Mouse (Mus musculus) embryo, embryonic 11 days (tissue): ENCODE data around the gene Gm20498.
"Not testable (repeated sequence)": the region's sequence is repeated elsewhere in the genome, so short reads cannot be mapped to it uniquely, and the experiment has no call there.

Source experiments
- DNase-seq: peaks from one replicate; pipeline ENCODE4 v3.0.0-alpha.2; 2015

Gene Gm20498

DNA sequence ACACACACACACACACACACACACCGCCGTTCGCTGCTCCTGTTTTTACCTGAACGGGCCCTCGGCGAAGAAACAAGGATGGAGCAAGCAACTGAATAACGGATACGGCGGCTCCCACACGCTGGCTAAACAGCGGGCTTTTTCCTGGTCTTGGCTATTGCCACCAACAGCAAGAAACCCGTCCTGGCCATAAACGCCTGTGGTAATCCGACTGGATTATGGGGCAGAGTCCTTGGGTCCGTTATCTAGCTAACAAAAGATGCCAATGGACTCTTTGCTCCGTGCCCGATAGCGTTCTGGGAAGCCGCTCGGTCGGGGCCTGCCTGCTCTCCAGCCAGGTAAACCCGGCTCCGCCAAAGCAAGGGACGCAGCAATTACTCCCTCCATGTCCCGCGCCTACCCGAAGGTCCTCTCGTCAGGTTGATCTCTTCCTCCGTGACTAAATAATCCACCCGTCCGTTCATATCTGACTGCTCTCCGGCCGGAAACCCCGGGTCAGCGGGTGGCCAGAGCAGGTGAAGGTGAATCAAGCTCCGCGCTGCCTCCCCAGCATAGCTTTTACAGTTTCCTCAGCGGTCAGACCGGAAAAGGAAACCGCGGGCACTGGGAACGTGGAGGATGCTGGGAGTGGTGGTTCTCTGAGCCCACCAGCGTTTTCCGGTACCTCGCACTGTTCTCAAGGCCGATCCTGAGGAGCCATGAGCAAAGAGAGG, at the start of gene Gm20498, which contains the start of gene Synj2bp:
Gene Gm20498, minus strand, starts transcription at position 590 of the 713 bp plus-strand sequence.
Gene Synj2bp, minus strand, starts transcription at position 596 of the 713 bp plus-strand sequence.
- DNase-seq: peak; percentile 93

DNA sequence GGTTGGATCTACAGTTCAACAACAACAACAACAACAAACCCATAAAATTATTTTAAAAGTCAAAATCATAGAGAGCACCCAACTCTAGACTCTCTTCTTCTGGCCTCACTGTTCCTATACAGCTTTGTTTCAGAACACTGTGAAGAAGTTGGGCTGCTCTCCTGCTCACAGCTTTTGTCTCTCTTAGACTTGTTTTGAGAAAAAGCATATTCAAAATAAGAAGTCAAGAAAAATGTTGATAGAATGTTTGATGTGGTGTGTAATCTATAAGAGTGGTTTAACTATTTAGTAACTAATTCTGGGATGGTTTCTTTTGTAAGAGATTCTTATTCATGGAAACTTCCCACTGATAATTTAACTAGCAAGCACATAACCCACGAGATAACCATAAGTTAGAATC, 35.7 kb upstream of the Gm20498 start, which contains the start of gene Adam21:
Gene Adam21, minus strand, starts transcription at position 101 of the 400 bp plus-strand sequence.
- DNase-seq: no peak

DNA sequence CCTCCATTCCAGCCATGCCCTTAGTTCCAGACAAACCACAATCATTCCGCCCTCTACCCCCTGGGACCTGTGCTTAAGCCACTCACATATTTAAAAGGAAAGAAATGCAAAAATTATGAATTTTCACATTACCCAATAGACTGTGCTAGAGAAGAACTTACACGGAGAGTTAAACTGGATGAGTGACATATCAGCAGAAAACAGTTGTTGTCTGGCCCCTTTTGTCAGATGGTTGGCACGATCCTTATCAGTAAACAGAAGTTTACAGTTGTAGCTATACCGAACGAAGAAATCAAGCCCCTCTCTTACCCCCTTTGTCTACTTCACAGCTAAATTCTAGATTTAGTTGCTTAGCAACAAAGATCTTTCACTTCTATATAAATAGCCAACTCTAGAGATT, 35.2 kb upstream of the Gm20498 start:
- DNase-seq: no peak

DNA sequence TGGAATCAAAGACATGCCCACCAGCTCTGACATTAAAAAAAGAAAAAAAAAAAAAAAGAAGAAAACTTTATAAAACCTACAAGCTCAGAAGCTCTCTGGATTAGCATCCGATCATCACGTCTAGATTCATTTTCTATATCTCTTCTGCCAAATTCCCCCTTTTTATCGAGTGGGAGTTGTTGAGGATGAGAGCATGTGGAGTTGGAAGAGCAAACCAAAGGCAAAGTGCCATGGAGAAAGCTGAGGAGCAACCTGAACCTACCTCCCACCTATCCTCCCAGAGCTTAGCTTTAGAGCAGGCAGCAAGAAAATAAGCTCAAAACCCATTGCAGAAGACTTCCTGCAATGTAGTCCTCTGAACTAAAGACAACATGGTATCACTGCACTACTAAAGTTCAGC, 31.5 kb upstream of the Gm20498 start:
- no peak for DNase-seq

DNA sequence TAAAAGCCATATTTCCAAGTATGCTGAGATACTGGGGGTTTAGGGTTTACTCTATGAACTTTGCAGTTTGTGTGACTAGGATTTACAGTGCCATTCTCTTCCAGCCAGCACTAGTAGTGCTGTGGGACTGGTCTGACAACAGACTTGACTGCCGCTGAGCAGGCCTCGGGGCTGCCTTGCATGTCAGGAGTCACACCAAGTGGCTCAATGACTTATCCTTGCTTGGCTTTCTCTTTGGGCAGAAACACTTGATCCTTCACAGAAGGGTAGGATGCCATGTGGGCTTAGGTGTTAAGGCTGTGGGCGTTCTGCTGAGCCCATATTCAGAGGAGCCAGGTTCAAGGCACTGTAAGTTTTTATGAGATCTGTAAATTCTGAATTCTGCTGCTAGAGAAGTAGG, 16.6 kb upstream of the Gm20498 start:
- no peak for DNase-seq

DNA sequence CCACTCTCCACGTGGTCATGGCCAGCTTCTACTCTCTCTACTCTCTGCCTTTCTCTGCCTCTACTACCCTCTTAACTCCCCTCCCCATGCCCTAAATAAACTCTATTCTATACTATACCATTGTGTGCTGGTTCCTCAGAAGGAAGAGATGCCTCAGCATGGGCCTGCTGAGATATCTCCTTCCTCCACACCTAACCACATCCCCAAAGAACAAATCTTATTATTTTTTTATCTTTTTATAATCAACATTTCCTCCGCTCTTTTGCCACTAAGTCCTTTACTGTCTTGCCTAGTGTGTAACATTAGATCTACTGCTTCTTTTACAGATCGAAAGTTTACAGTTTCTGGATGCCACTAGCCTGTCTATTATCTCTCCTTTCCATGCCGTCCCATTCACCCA, 14.5 kb upstream of the Gm20498 start:
- no peak for DNase-seq

DNA sequence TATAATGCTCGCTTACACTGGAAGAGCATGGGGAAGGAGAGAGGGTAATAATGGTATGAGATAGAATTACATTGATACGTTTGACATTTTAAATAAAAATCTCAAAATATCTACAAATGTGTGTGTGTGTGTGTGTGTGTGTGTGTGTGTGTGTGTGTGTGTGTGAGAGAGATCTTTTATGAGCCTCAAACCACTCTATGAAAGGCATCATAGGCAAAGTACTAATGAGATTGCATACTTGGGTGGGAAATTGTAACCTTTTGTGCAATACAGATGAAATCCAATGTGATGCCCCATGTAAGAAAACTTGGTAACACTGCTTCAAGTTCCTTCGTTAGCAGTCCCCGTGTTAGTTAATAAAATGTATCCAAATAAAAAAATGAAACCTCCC, 319 bp upstream of the Gm20498 start:
- no peak for DNase-seq

DNA sequence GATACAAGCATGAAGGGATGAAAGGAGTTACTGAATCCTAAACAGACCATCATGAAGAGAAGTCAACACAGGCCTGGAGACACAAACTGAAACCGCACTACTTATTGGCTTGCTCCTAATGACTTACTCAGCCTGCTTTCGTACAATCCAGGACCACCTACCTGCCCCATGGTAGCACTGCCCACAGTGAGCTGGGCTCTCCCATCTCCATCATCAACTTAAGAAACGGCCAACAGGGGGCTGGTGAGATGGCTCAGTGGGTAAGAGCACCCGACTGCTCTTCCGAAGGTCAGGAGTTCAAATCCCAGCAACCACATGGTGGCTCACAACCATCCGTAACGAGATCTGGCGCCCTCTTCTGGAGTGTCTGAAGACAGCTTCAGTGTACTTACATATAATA, 2.1 kb downstream of the Gm20498 start:
- not testable (repeated sequence) for DNase-seq

DNA sequence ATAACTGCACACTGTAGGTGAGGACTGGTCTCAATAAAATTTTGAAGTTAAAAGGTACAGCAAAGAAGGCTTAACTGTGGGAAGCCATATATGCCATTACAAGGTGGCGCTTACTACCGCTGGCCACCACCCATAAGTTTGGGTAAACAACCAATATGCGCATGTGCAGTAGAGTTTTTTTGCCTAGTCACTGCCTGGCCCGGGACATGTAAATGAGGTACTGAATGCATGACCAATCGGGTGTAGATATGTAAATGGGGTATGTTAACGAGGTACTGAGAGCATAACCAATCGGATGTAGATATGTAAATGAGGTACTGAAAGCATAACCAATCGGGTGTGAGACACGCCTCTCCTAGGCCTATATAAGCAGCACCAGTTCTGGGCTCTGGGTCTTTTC, 35.8 kb downstream of the Gm20498 start:
- DNase-seq: not testable (repeated sequence)

DNA sequence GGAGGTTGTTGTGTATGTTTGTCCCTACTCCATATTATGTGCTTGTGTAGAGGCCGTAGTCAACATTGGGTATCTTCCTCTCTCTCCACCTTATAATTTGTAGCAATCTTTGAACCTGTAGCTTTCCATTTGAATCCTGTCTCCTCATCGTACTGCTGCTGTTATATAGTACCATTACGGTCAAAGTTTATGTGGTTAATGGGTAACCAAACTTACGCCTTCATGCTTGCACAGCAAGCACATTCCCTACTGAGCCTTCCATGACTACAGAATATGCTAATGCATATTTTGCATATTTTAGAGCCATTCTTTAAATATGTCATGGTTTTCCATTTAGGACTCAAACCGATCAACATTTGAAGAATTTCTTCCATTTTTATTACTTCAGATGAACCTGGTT, 42.2 kb downstream of the Gm20498 start:
- DNase-seq: no peak

DNA sequence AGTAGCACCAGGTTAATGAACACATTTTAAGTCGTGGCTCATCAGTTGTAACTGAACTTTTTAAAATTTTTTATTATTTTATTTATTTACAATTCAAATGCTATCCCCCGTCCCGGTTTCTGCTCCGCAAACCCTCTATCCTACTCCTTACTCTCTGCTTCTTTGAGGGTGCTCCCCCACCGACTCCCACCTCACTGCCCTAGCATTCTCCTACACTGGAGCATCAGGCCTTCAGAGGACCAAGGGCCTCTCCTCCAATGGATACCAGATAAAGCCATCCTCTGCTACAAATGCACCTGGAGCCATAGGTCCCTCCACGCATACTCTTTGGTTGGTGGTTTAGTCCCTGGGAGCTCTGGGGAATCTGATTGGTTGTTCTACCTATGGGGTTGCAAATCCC, 47.4 kb downstream of the Gm20498 start:
- no peak for DNase-seq

DNA sequence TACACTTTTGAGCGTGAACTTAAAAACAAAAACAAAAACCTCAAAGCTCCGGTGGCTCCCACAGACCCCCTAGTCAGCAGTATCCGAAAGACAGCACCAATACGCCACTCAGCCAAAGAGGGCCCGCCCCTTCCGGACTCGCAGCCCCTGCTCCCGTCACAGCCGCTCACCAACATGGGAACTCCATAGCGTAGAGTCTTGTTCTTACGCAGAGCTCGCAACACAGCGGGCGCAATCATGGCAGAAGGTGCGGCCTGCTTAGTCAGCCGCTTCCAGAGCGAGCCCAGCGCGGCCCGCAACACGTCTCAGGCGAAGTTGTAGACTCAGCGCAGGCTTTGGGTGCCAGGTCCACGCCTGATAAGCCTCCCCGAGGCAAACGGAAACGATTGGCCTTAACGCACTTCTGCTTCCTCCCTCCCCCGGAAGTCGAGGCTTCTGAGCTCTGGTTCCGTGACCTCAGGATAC, 47.9 kb downstream of the Gm20498 start, which contains the start of gene Cox16:
Gene Cox16, minus strand, starts transcription at position 401 of the 465 bp plus-strand sequence.
- peak; percentile 92 for DNase-seq

DNA sequence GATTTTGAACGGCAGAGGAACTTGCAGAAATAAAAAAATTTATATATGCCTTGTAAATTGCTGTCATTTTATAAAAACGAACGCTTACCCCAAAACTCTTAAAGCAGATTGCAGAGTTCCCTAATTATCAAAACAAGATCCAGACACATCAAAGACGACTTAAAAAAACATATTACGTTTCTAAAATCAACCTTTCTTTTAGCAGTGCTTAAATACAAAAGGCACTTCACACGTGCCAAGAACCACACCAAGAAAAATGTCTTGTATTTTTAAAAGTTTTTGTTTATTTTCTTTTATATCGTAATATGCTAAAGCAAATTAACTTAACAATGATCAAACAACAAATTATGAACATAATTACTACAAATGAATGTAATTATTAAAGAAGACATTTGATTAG, 48.5 kb downstream of the Gm20498 start:
- no peak for DNase-seq

DNA sequence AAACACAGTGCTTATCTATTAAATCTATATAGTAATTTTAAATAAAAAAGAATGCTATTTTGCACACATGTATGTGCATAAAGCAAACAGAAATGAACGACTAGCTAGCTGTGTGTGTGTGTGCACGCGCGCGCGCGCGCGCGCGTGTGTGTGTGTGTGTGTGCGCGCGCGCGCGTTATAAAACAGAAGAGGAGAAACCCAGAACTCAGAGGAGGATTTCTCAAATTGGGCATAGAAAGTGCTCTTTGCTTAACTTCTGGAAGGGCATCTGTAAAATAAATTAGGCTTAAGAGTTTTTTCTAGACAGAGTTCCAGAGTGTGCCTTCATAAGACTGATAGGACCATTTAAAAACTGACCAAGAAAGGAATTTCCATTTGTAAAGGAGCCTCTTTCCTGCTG, 49.0 kb downstream of the Gm20498 start:
- DNase-seq: peak; percentile 78

DNA sequence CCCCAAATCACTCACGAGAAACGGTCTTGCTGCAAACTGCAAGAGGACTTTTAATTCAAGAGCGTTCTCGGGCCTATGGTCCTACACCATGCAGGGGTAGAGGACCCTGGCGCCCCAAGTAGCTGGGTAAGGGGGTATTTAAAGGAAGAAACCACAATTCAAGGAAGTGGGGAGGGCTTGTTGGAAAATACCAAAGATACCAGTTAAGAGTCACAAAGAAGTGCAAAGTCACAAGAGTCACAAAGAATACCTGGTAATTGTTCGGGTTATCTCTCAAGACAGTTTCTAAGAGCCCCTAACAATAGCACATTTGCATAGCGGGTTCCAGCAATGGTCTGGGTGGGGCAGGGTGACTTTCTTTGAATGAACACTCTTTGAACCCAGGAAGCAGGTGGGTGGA, 73.7 kb downstream of the Gm20498 start:
- not testable (repeated sequence) for DNase-seq

DNA sequence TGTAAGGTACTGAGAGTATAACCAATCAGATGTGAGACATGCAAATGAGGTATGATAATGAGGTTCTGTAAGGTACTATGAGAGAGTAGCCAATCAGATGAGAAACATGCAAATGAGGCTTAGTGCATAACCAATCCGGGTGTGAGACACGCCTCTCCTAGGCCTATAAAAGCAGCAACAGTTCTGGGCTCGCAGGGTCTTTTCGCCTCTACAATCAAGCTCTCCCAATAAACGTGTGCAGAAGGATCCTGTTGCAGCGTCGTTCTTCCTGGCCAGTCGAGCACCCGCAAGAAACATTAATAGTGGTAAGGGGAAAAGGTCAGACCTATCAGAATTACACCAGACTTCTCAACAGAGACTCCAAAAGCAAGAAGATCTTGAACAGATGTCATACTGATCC, 93.7 kb downstream of the Gm20498 start:
- not testable (repeated sequence) for DNase-seq

DNA sequence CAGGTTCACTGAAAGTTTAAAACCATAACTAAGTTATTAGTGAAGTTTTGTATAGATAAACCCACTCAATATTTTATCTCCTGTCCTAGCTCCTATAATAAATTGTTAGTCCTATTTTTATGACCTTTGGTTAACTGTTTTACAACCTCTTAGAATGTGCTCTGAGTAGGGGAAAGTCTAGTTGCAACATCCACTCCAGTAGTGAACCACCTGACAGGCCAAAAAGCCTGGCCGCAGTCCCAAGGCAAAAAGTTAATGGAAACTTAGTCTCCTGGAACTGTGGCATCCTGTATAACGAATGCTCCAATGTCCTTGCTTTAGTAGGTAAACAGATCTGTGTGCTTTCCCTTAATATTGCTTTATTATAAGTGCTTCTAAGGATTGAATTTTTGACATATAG, 97.9 kb downstream of the Gm20498 start:
- DNase-seq: not testable (repeated sequence)

DNA sequence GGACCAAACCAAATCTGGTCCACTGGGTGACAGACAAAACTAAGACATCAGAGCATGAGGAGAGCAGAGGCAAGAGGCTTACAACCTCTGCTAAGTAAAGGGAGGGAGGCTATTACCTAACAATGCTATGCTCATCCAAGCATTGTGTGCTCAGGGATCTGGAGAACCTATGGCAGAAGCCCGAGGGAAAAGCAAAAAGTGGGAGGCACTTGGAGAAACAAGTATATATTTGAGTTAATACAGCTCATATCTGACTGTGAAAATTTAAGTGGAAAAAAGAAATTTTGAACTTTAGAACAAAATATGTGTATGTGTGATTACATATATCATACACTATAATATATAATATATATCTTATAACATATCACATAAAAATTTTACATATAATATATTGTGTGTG, 110.9 kb downstream of the Gm20498 start, which contains the start of gene Adam4:
Gene Adam4, minus strand, starts transcription at position 101 of the 400 bp plus-strand sequence.
- no peak for DNase-seq

DNA sequence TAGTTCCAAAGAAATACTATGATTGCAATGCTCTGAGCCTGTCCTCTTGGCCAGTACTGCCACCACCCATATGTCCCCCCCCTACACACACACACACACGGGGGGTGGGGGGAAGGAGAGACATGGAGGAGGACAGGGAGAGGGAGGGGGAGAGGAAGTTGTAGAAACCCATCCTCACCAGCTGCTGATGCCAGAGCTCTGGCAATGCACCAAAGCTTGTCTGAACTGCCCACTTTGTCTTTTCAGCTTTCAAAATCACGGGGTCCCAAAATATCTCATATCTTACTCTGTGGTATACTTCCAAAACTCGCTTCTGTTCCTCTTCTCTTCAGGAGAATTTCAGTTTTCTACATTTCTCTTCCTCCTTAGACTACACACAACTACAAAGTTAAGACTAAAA, 119.5 kb downstream of the Gm20498 start:
- DNase-seq: no peak

DNA sequence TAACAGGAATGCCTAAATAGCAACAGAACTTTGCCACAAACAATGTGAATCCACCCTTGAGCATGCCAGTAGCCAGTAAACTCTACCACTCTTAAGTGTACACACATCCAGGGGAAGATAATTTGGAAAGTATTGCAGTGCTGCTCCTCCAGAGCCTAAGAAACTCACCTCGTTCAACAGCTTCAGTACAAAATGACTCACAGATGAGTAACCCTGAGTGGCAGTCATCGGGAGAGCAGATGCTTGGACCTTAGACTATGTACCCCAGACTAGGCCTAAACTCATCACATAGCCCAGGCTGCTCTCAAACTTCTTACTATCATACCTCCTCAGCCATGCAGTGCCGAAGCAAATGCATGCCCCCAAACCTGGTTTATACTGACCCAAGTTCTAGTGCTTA, 123.7 kb downstream of the Gm20498 start:
- DNase-seq: no peak

DNA sequence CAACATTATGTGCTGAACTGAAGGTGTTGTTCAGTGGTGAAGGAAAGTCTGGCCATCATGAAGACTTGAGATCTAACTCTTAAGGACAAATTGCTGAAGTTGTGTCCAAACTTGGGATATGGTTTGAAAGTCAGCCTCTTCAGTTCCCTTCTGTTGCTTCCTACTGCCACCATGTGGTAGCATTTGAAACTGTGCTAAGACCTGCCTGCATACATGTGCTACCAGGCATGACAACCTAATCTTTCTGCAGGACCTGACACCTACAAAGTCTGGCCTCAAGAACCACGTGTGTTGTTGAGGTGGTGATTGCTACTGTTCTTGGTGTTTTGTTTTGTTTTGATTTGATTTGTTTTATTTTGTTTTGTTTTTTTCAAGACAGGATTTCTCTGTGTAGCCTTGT, 130.5 kb downstream of the Gm20498 start:
- DNase-seq: peak; percentile 70

DNA sequence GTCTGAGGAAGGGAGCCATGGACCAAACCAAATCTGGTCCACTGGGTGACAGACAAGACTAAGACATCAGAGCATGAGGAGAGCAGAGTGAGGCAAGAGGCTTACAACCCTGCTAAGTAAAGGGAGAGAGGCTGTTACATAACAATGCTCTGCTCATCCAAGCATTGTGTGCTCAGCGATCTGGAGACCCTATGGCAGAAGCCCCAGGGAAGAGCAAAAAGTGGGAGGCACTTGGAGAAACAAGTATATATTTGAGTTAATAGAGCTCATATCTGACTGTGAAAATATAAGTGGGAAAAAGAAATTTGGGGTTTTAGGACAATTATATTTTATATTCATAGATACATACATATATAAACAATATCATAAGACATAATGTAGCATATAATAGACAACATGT, 153.3 kb downstream of the Gm20498 start, which contains the start of gene Gm4787:
Gene Gm4787, minus strand, starts transcription at position 101 of the 400 bp plus-strand sequence.
- DNase-seq: not testable (repeated sequence)

DNA sequence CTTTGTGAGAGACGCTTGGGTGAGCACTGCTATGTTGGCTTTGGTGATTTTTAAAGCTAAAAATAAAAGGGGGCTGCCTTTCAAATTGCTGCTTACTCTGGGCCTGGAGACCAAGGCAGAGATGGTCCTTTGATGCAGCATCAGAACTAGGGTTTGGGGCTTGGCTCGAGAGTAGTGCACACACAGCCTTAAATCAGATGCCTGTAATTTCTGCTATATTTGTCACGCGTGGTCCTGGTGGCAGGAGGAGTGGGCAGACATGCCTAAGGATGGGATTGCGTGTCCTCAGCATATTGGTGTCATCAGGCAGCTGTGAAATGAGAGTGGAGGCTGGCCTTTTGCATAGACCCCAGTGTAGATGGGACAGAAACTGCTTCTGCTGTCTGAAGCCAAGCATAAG, 198.9 kb downstream of the Gm20498 start:
- DNase-seq: no peak

DNA sequence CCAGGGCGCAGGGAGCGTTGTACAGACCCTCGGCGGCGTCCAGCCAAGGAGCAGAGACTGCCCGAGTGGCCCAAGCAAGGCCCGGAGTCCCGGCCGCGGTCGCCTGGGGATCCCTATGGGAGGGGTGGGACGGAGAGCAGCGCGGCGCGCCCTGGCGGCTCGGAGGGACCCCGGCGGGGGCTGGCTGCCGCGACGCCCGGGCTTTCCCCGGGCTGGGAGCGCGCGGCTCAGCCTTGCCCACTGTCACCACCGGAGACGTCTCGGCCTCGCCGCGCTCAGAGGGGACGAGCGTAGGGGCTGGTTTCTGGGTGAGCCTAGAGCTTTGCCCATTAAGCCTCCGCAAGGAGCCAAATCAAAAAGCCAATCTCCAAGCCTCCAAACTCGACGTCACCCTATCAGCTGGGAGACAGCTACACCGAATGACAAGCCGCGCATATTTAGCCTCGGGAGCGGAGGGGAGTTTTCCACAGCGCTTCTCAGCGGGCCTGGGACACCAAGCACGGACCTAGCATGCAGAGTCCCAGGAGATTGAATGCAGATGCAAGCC, 199.8 kb downstream of the Gm20498 start, which contains the start of gene Slc8a3:
Gene Slc8a3, minus strand, starts transcription at position 306 of the 547 bp plus-strand sequence.
- DNase-seq: peak; percentile 71
